Mouse (Mus musculus): Measurements from ENCODE around the gene Mfap1b.

- TF ChIP-seq POLR2A (IDR thresholded peaks at IDR 0.05; ENCODE audit: control insufficient read depth, low read depth, low read length), result no peak
- TF ChIP-seq CTCF (IDR thresholded peaks at IDR 0.05; ENCODE audit: control insufficient read depth, insufficient read depth, insufficient replicate concordance, low read depth, low read length), result no peak
These were observed 27.4 kb downstream of the Mfap1b start for GRCm38 (mm10) chr2:121446506-121446905.

Data from testis, adult 2 months (tissue).